Mouse (Mus musculus) liver, adult 2 months (tissue): ENCODE data around the gene Nudt19. TPM values are rescaled to one million over a fixed set of nuclear protein-coding genes. Genes with fewer than 3 reads are reported as not detected.

Source experiments
- DNase-seq: peaks from one replicate; pipeline ENCODE4 v3.0.0-alpha.2; 2011; ENCODE audit warnings: low read depth, low spot score; ENCODE audit errors: extremely low read depth
- H3K27ac ChIP-seq: fragments of 200-500 bp; replicated peaks from 2 replicates; pipeline ENCODE4 v1.5.1; 2012; ENCODE audit warnings: low read depth, mild to moderate bottlenecking, control low read depth, inconsistent platforms, low read length; ENCODE audit not compliant: insufficient read depth
- H3K27me3 ChIP-seq: fragments of 200-500 bp; 2 replicates; pipeline ENCODE4 v1.6.1; 2012; ENCODE audit warnings: mild to moderate bottlenecking, moderate library complexity, low read length, inconsistent platforms; ENCODE audit not compliant: control insufficient read depth, insufficient read depth
- H3K36me3 ChIP-seq: fragments of 200-500 bp; 2 replicates; pipeline ENCODE4 v1.6.1; 2012; ENCODE audit warnings: low read length, inconsistent platforms; ENCODE audit not compliant: control insufficient read depth, insufficient read depth
- H3K4me1 ChIP-seq: fragments of 200-500 bp; 2 replicates; pipeline ENCODE4 v1.6.1; 2011; ENCODE audit warnings: low read length; ENCODE audit not compliant: control insufficient read depth, insufficient read depth
- H3K4me3 ChIP-seq: fragments of 200-500 bp; 2 replicates; pipeline ENCODE4 v1.5.1; 2011; ENCODE audit warnings: low read depth, mild to moderate bottlenecking, control low read depth, low read length, moderate library complexity; ENCODE audit not compliant: insufficient read depth
- H3K79me2 ChIP-seq: fragments of 200-500 bp; 2 replicates; pipeline ENCODE4 v1.6.1; 2012; ENCODE audit warnings: inconsistent platforms, mild to moderate bottlenecking, low read length, moderate library complexity; ENCODE audit not compliant: control insufficient read depth, insufficient read depth
- H3K9ac ChIP-seq: fragments of 200-500 bp; 2 replicates; pipeline ENCODE4 v1.6.1; 2012; ENCODE audit warnings: low read depth, mild to moderate bottlenecking, control low read depth, inconsistent platforms, low read length
- CTCF ChIP-seq: fragments of 200-500 bp; IDR thresholded peaks from 2 replicates; pipeline ENCODE4 v1.5.1; 2011; ENCODE audit warnings: low read depth, low read length, control low read depth
- POLR2A ChIP-seq: fragments of 200-500 bp; IDR thresholded peaks from 2 replicates; pipeline ENCODE4 v1.6.1; 2011; ENCODE audit warnings: low read length, control low read depth; ENCODE audit not compliant: insufficient read depth; ENCODE audit errors: extremely low read depth
- WGBS: fragments of 180-500 bp; shearing (Covaris S2); methylation state at CpG from one replicate; pipeline ENCODE4 v1.1.7; 2018; 5-methylcytosine and 5-hydroxymethylcytosine counted together
- polyA plus RNA-seq: library from polyadenylated mRNA; depleted of rRNA; stranded (reverse); fragments of >200 nt; gene quantifications from 2 replicates; pipeline ENCODE4 v1.2.3, GENCODE M21; 2012
- total RNA-seq: library from RNA; depleted of rRNA; stranded (reverse); fragments of >200 nt; gene quantifications from 2 replicates; pipeline ENCODE4 v1.2.3, GENCODE M21; 2014

Gene Nudt19
- total and polyA plus RNA-seq, 2 experiments = 42.7 to 52.3 TPM

DNA sequence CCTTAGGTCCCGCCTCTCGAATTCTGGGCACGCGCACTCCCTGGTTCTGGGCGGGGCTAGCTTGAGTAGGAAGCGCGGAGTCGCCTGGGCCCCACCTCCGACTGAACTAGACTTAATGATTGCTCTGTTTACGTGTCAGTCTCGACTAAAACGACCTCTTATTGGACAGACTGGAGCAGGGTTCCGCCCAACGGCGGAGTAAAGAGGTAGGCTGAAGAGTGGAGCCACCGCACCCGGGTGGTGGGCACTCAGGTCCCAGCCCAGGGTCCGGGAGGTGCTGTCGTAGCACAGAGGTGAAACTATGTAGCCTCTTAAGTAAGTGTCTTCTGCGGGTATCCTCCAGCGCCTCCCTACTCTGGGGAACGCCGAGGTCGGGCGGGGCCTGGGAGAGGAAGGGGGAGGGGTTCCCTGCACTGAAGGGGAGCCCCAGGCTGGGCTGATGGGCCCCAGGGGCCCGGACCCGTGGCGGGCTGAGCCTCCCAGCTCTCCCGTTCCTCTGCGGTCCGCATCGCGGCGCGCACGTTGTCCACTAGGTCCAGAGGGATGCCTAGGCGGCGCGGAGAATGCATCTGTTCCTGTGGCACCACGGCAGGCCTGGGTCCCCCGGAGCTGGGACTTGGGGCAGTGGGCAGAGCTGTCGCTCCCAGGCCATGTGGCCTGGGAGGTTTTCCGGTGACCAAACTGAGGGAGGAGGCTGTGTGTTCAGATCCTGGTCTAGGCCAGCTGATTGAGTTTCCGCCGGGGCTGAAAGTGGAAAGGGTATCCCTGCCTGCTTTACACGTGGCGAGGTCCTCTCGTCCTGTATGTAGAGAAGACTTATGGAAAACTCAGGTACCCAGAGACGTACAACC, 30.2 kb upstream of the Nudt19 start, which contains the start of gene Ankrd27:
TSS of gene Ankrd27 (plus strand) at position 190 of the 851 bp plus-strand sequence.
- peak within 1 kb of the TSS; percentile 81 for H3K4me3 ChIP-seq
- H3K4me1 ChIP-seq = peaks cover 22% of the 10 kb centered on the region
- H3K79me2 ChIP-seq = peaks cover 10% of the 10 kb centered on the region; the same call in 1 of the 2 replicates
- DNase-seq = peak; percentile 91
- TF ChIP-seq POLR2A (peak; percentile 62; the same call in 1 of the 2 replicates), CTCF (no peak)
- H3K27ac ChIP-seq = peak within 1 kb of the TSS; percentile 58
- H3K36me3 ChIP-seq = no peaks in the 10 kb centered on the region
- under 1% methylated on average over 49 of the region's 49 CpGs for WGBS
- peak within 1 kb of the TSS; percentile 83 for H3K9ac ChIP-seq
- H3K27me3 ChIP-seq = peaks cover 11% of the 10 kb centered on the region; the same call in 1 of the 2 replicates

DNA sequence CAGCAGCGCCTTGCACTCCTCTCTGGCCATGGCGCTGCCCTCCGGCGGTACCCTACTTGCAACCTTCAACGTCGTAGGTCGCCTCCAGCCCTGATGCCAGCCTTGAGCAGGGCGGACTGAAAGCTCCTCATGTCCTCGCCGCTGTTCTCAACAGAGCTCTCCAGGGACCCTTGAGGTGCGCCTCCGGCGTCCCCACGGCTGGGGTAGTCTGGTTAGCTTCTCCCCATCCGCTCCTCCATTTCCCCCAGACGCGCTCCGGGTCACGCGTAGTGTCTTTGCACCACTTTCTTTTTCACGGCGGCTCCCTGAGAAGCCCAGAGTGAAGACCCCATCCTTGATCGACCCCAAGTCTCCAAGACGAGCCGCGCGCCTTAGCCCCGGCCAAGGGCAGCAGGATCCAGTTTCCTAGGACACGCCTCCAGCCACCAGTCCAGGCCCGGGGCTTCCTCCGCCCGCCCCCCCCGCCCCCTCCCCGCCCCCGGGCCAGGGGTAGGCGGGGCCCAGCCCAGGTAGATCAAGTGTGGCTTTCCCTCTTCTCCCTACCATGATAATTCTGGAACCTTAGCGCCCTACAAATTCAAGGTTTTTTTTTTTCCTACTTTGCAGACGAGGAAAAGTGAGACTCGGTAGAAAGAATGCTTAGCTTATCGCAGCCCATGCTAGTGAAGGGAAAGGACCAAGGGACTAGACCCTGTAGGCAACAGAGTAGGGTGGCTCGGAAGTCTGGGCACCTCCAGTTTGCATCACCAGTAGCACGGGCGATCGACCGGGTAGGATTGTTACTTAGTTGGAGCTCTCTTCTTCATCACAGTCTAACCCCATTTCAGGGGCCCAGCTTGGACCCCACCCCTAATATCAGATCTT, 29.3 kb upstream of the Nudt19 start, which contains the start of gene Rgs9bp:
TSS of gene Rgs9bp (minus strand) at position 392 of the 864 bp plus-strand sequence.
- no peaks in the 10 kb centered on the region for H3K36me3 ChIP-seq
- peaks cover 22% of the 10 kb centered on the region for H3K4me1 ChIP-seq
- WGBS = 1% methylated on average over 45 of the region's 45 CpGs
- TF ChIP-seq CTCF (no peak), POLR2A (no peak)
- peak within 1 kb of the TSS; percentile 83 for H3K9ac ChIP-seq
- H3K27me3 ChIP-seq = peaks cover 11% of the 10 kb centered on the region; the same call in 1 of the 2 replicates
- H3K79me2 ChIP-seq = peaks cover 10% of the 10 kb centered on the region; the same call in 1 of the 2 replicates
- H3K27ac ChIP-seq = peak within 1 kb of the TSS; percentile 58
- DNase-seq = no peak
- peak within 1 kb of the TSS; percentile 81 for H3K4me3 ChIP-seq

- TF ChIP-seq POLR2A (no peak), CTCF (no peak)
- Histone ChIP-seq H3K27ac (no peak overlapping the region), H3K9ac (peak overlapping the region; percentile 27), H3K79me2 (peaks cover 10% of the 10 kb centered on the region; the same call in 1 of the 2 replicates), H3K36me3 (no peaks in the 10 kb centered on the region), H3K4me1 (peaks cover 22% of the 10 kb centered on the region), H3K27me3 (peaks cover 11% of the 10 kb centered on the region; the same call in 1 of the 2 replicates), H3K4me3 (peak overlapping the region; percentile 62)
- under 1% methylated on average over 50 of the region's 50 CpGs for WGBS
- peak; percentile 23 for DNase-seq
These were observed 28.7 kb upstream of the Nudt19 start for GRCm38 (mm10) chr7:35584786-35585190.

GRCm38 (mm10) chr7:35584068-35584785, 28.1 kb upstream of the Nudt19 start:
- Histone ChIP-seq H3K4me3 (peak overlapping the region; percentile 62; the same call in 1 of the 2 replicates), H3K4me1 (peaks cover 22% of the 10 kb centered on the region)
- no peak for TF ChIP-seq POLR2A
- TF ChIP-seq CTCF = no peak

More at GRCm38 (mm10) chr7:35584068-35584785, 28.1 kb upstream of the Nudt19 start:
- no peak overlapping the region for H3K27ac ChIP-seq
- H3K9ac ChIP-seq = no peak overlapping the region; the same call in 1 of the 2 replicates
- H3K36me3 ChIP-seq = no peaks in the 10 kb centered on the region
- H3K27me3 ChIP-seq = peaks cover 11% of the 10 kb centered on the region; the same call in 1 of the 2 replicates
- no peak for DNase-seq
- peaks cover 10% of the 10 kb centered on the region; the same call in 1 of the 2 replicates for H3K79me2 ChIP-seq
- 10% methylated on average over 36 of the region's 36 CpGs for WGBS
